Mouse (Mus musculus): ENCODE measurements at regions not wholly inside any gene's neighbourhood (a gene's known extent, or its start where the extent isn't known, plus 50 kb on each side); places are given as distances from the start of the nearest gene placed in this dataset.

DNA sequence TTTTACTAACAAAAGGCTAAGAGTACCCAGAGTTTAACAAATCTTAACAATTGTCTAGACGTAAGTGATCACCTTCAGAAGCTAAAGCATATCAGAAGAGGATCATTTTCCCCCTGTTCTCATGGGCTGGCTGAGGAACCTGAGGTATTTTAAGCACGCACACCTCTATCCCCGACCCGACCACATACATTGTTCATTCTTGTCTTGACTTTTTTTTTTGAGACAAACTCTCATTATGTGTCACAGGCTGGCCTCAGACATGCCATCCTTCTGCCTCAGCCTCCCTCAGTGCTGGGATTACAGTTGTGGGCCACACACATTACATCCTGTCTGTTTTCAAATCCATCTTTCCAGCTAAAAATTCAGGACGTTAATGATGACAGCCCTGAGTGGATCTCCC lies 105.7 kb upstream of the Lmo4 start:
- Histone ChIP-seq H3K79me2 (ENCODE audit: control insufficient read depth, insufficient read depth) (no peaks in the 10 kb centered on the region), H3K36me3 (ENCODE audit: control insufficient read depth, insufficient read depth) (no peaks in the 10 kb centered on the region), H3ac (ENCODE audit: control insufficient read depth, insufficient read length) (no peak overlapping the region), H3K4me3 (no peak overlapping the region), H3K4me2 (ENCODE audit: low read depth) (no peak overlapping the region), H3K27me3 (ENCODE audit: control insufficient read depth, insufficient read depth, insufficient read length) (no peaks in the 10 kb centered on the region)
- TF ChIP-seq CEBPB (IDR thresholded peaks at IDR 0.05; ENCODE audit: insufficient read depth, poor library complexity, severe bottlenecking) (no peak), MYOG (IDR thresholded peaks at IDR 0.05; ENCODE audit: control insufficient read depth in 1 of 3, insufficient read depth in 1 of 3, insufficient read length in 2 of 3, low read depth in 2 of 3) (no peak), REST (IDR thresholded peaks at IDR 0.05; ENCODE audit: insufficient read depth, insufficient read length) (no peak), USF1 (IDR thresholded peaks at IDR 0.05; ENCODE audit: low read depth) (no peak), MAX (IDR thresholded peaks at IDR 0.05; ENCODE audit: low read depth) (no peak), MYOD1 (IDR thresholded peaks at IDR 0.05; ENCODE audit: control insufficient read depth in 1 of 3, insufficient read length in 2 of 3, low read depth in 2 of 3) (no peak)

DNA sequence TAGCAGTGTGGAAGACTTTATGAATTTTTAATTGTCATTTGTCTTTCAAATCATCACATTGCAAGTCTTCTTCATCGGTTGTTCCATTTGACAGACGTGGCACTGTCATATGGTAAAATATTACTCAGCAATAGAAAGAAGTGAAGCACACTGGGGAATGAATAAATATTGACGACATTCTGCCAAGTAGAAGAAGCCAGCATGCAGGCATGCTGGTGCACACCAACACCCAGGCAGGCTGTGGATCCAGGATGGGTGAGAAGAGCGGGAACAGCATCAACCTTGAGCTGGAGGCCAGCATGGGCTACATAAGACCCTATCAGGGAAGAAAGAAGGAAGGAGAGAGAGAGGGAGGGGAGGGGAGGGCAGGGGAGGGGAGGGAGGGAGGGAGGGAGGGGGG lies 103.6 kb upstream of the Lmo4 start:
- Histone ChIP-seq H3K36me3 (ENCODE audit: control insufficient read depth, insufficient read depth) (no peaks in the 10 kb centered on the region), H3ac (ENCODE audit: control insufficient read depth, insufficient read length) (no peak overlapping the region), H3K79me2 (ENCODE audit: control insufficient read depth, insufficient read depth) (no peaks in the 10 kb centered on the region), H3K4me2 (ENCODE audit: low read depth) (no peak overlapping the region), H3K4me3 (no peak overlapping the region), H3K27me3 (ENCODE audit: control insufficient read depth, insufficient read depth, insufficient read length) (no peaks in the 10 kb centered on the region)
- no peak for TF ChIP-seq SRF (IDR thresholded peaks at IDR 0.05; ENCODE audit: control insufficient read depth, insufficient read length, low read depth)
- TF ChIP-seq MYOG (IDR thresholded peaks at IDR 0.05; ENCODE audit: control insufficient read depth in 1 of 3, insufficient read depth in 1 of 3, insufficient read length in 2 of 3, low read depth in 2 of 3): no peak
- no peak for TF ChIP-seq E2F4 (IDR thresholded peaks at IDR 0.05; ENCODE audit: insufficient read depth)
- no peak for TF ChIP-seq REST (IDR thresholded peaks at IDR 0.05; ENCODE audit: insufficient read depth, insufficient read length)
- no peak for TF ChIP-seq MYOD1 (IDR thresholded peaks at IDR 0.05; ENCODE audit: control insufficient read depth in 1 of 3, insufficient read length in 2 of 3, low read depth in 2 of 3)
- no peak for TF ChIP-seq TCF12 (IDR thresholded peaks at IDR 0.05; ENCODE audit: insufficient read depth, poor library complexity, severe bottlenecking)
- no peak for TF ChIP-seq USF1 (IDR thresholded peaks at IDR 0.05; ENCODE audit: low read depth)

DNA sequence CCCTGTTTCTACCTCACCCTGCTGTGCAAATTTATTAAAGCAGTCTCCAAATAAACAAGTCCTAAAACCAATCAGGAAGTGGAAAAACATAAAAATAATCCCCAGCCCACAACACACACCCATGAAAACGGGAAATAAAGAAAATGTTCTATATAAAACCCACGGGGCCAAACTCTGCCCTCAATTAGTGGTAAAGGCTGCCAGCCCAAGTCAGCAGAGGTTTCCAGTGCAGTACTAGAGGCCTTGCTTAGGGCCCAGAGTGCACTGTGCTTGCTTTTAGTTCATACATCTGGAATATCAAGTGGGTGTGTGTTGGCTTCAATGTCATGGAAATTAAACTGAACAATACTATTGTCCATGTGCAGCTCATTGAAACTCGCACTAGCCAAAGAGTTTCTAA lies 102.5 kb upstream of the Lmo4 start:
- no peaks in the 10 kb centered on the region for H3K27me3 ChIP-seq (ENCODE audit: control insufficient read depth, insufficient read depth, insufficient read length)
- H3K79me2 ChIP-seq (ENCODE audit: control insufficient read depth, insufficient read depth): no peaks in the 10 kb centered on the region
- no peak overlapping the region for H3K4me2 ChIP-seq (ENCODE audit: low read depth)
- no peak overlapping the region for H3K4me3 ChIP-seq
- no peak for TF ChIP-seq SRF (IDR thresholded peaks at IDR 0.05; ENCODE audit: control insufficient read depth, insufficient read length, low read depth)
- TF ChIP-seq MYOD1 (IDR thresholded peaks at IDR 0.05; ENCODE audit: control insufficient read depth in 1 of 3, insufficient read length in 2 of 3, low read depth in 2 of 3): no peak
- no peak for TF ChIP-seq TCF3 (IDR thresholded peaks at IDR 0.05; ENCODE audit: insufficient read length, low read depth)
- no peak for TF ChIP-seq TCF12 (IDR thresholded peaks at IDR 0.05; ENCODE audit: insufficient read depth, poor library complexity, severe bottlenecking)
- no peak for TF ChIP-seq MYOG (IDR thresholded peaks at IDR 0.05; ENCODE audit: control insufficient read depth in 1 of 3, insufficient read depth in 1 of 3, insufficient read length in 2 of 3, low read depth in 2 of 3)
- TF ChIP-seq REST (IDR thresholded peaks at IDR 0.05; ENCODE audit: insufficient read depth, insufficient read length): no peak
- no peak for TF ChIP-seq POLR2A (IDR thresholded peaks at IDR 0.05; ENCODE audit: insufficient read length, low read depth)
- no peak for TF ChIP-seq MAX (IDR thresholded peaks at IDR 0.05; ENCODE audit: low read depth)
- no peak for TF ChIP-seq E2F4 (IDR thresholded peaks at IDR 0.05; ENCODE audit: insufficient read depth)
- no peak for TF ChIP-seq CEBPB (IDR thresholded peaks at IDR 0.05; ENCODE audit: insufficient read depth, poor library complexity, severe bottlenecking)
- no peak for TF ChIP-seq USF1 (IDR thresholded peaks at IDR 0.05; ENCODE audit: low read depth)
- H3ac ChIP-seq (ENCODE audit: control insufficient read depth, insufficient read length): no peak overlapping the region
- H3K36me3 ChIP-seq (ENCODE audit: control insufficient read depth, insufficient read depth): no peaks in the 10 kb centered on the region

DNA sequence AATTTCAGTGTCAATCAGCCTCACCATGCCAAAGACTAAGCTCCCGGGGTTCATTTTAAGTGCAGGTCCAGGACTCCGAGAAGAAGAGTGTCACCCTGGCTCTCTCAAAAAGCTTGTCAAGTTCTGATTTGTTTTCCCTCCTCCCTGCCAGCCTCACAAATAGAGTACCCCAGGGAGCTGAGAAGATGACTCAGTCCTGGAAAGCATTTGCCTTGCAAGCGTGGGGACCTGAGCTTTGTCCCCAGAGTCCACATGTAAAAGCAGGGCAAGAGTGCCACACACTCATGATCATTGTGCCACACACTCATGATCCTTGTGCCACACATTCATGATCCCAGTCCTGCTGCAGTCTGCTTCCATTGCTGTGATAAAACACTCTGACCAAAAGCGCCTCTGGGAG lies 100.4 kb upstream of the Lmo4 start:
- H3K36me3 ChIP-seq (ENCODE audit: control insufficient read depth, insufficient read depth): no peaks in the 10 kb centered on the region
- no peak overlapping the region for H3K4me3 ChIP-seq
- H3K79me2 ChIP-seq (ENCODE audit: control insufficient read depth, insufficient read depth): no peaks in the 10 kb centered on the region
- H3K4me2 ChIP-seq (ENCODE audit: low read depth): no peak overlapping the region
- TF ChIP-seq E2F4 (IDR thresholded peaks at IDR 0.05; ENCODE audit: insufficient read depth) (no peak), REST (IDR thresholded peaks at IDR 0.05; ENCODE audit: insufficient read depth, insufficient read length) (no peak), MYOD1 (IDR thresholded peaks at IDR 0.05; ENCODE audit: control insufficient read depth in 1 of 3, insufficient read length in 2 of 3, low read depth in 2 of 3) (no peak), USF1 (IDR thresholded peaks at IDR 0.05; ENCODE audit: low read depth) (no peak), MAX (IDR thresholded peaks at IDR 0.05; ENCODE audit: low read depth) (no peak), SRF (IDR thresholded peaks at IDR 0.05; ENCODE audit: control insufficient read depth, insufficient read length, low read depth) (no peak), CEBPB (IDR thresholded peaks at IDR 0.05; ENCODE audit: insufficient read depth, poor library complexity, severe bottlenecking) (no peak), POLR2A (IDR thresholded peaks at IDR 0.05; ENCODE audit: insufficient read length, low read depth) (no peak), POLR2AphosphoS2 (IDR thresholded peaks at IDR 0.05; ENCODE audit: insufficient read length, low read depth) (no peak), MYOG (IDR thresholded peaks at IDR 0.05; ENCODE audit: control insufficient read depth in 1 of 3, insufficient read depth in 1 of 3, insufficient read length in 2 of 3, low read depth in 2 of 3) (no peak), TCF3 (IDR thresholded peaks at IDR 0.05; ENCODE audit: insufficient read length, low read depth) (no peak)
- H3ac ChIP-seq (ENCODE audit: control insufficient read depth, insufficient read length): no peak overlapping the region
- no peaks in the 10 kb centered on the region for H3K27me3 ChIP-seq (ENCODE audit: control insufficient read depth, insufficient read depth, insufficient read length)

DNA sequence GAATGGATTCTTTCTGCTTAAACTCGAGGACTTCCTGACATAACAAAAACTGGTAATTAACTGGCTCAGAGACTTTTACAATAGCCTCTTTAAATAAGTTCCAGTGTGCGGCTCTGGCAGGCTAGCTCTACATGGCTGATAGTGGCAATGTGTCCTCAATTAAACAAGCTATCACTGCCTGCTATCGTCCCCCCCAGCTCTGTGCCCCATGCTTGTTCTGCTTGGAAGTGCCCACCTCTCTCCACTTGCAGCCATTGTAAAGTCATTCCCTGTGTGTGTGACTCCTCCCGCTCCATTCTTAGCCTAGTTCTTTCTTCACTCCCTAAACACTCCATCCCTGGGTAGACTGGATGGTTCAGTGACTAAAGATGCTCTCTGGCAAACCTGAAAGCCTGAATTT lies 99.9 kb upstream of the Lmo4 start:
- Histone ChIP-seq H3K79me2 (ENCODE audit: control insufficient read depth, insufficient read depth) (no peaks in the 10 kb centered on the region), H3K27me3 (ENCODE audit: control insufficient read depth, insufficient read depth, insufficient read length) (no peaks in the 10 kb centered on the region), H3K4me2 (ENCODE audit: low read depth) (no peak overlapping the region), H3ac (ENCODE audit: control insufficient read depth, insufficient read length) (no peak overlapping the region), H3K4me3 (no peak overlapping the region), H3K36me3 (ENCODE audit: control insufficient read depth, insufficient read depth) (no peaks in the 10 kb centered on the region)
- TF ChIP-seq MYOD1 (IDR thresholded peaks at IDR 0.05; ENCODE audit: control insufficient read depth in 1 of 3, insufficient read length in 2 of 3, low read depth in 2 of 3) (no peak), SRF (IDR thresholded peaks at IDR 0.05; ENCODE audit: control insufficient read depth, insufficient read length, low read depth) (no peak), TCF3 (IDR thresholded peaks at IDR 0.05; ENCODE audit: insufficient read length, low read depth) (no peak), E2F4 (IDR thresholded peaks at IDR 0.05; ENCODE audit: insufficient read depth) (no peak), REST (IDR thresholded peaks at IDR 0.05; ENCODE audit: insufficient read depth, insufficient read length) (no peak), CEBPB (IDR thresholded peaks at IDR 0.05; ENCODE audit: insufficient read depth, poor library complexity, severe bottlenecking) (no peak), MAX (IDR thresholded peaks at IDR 0.05; ENCODE audit: low read depth) (no peak), POLR2A (IDR thresholded peaks at IDR 0.05; ENCODE audit: insufficient read length, low read depth) (no peak), MYOG (IDR thresholded peaks at IDR 0.05; ENCODE audit: control insufficient read depth in 1 of 3, insufficient read depth in 1 of 3, insufficient read length in 2 of 3, low read depth in 2 of 3) (no peak), TCF12 (IDR thresholded peaks at IDR 0.05; ENCODE audit: insufficient read depth, poor library complexity, severe bottlenecking) (no peak), USF1 (IDR thresholded peaks at IDR 0.05; ENCODE audit: low read depth) (no peak), POLR2AphosphoS2 (IDR thresholded peaks at IDR 0.05; ENCODE audit: insufficient read length, low read depth) (no peak)

Data from myocyte (in vitro differentiated cells).